Mouse (Mus musculus) heart, embryonic 16.5 days (tissue): ENCODE measurements at regions not wholly inside any gene's neighbourhood (a gene's known extent, or its start where the extent isn't known, plus 50 kb on each side); places are given as distances from the start of the nearest gene placed in this dataset.
"Not testable (repeated sequence)": the region's sequence is repeated elsewhere in the genome, so short reads cannot be mapped to it uniquely, and the experiment has no call there.

Source experiments
- ATAC-seq: fragments of 200-750 bp; cut with Nextera tagmentation; replicated peaks from 2 replicates; pipeline ENCODE4 v1.8.0; 2017; ENCODE audit warnings: moderate number of reproducible peaks; ENCODE audit not compliant: insufficient read depth, low FRiP score; ENCODE audit errors: extremely low read depth
- H3K27ac ChIP-seq: fragments of 300-500 bp; sonication (generic); 2 replicates; pipeline ENCODE4 v1.5.1; 2014; ENCODE audit warnings: mild to moderate bottlenecking, low read length, control low read depth, moderate library complexity
- H3K27me3 ChIP-seq: fragments of 300-500 bp; sonication (generic); 2 replicates; pipeline ENCODE4 v1.6.1; 2014; ENCODE audit warnings: low read length, mixed read lengths; ENCODE audit not compliant: control insufficient read depth, insufficient read depth
- H3K36me3 ChIP-seq: fragments of 300-500 bp; sonication (generic); 2 replicates; pipeline ENCODE4 v1.6.1; 2014; ENCODE audit not compliant: control insufficient read depth, insufficient read depth
- H3K4me1 ChIP-seq: fragments of 300-500 bp; sonication (generic); 2 replicates; pipeline ENCODE4 v1.6.1; 2014; ENCODE audit warnings: low read length, mixed read lengths; ENCODE audit not compliant: control insufficient read depth, insufficient read depth
- H3K4me2 ChIP-seq: fragments of 300-500 bp; sonication (generic); 2 replicates; pipeline ENCODE4 v1.6.1; 2014; ENCODE audit warnings: low read depth, mild to moderate bottlenecking, control low read depth, low read length
- H3K4me3 ChIP-seq: fragments of 300-500 bp; sonication (generic); 2 replicates; pipeline ENCODE4 v1.5.1; 2014; ENCODE audit warnings: mild to moderate bottlenecking, control low read depth, low read length
- H3K9ac ChIP-seq: fragments of 300-500 bp; sonication (generic); 2 replicates; pipeline ENCODE4 v1.6.1; 2014; ENCODE audit warnings: low read length, control low read depth
- H3K9me3 ChIP-seq: fragments of 300-500 bp; sonication (generic); replicated peaks from 2 replicates; pipeline ENCODE4 v1.6.1; 2016; ENCODE audit warnings: low read length; ENCODE audit not compliant: control insufficient read depth
- WGBS: fragments of 180-500 bp; shearing (Covaris S2); extraction: QIAGEN DNeasy Blood & Tissue Kit; methylation state at CpG from one replicate; pipeline ENCODE4 v1.1.7; 2014; 5-methylcytosine and 5-hydroxymethylcytosine counted together

DNA sequence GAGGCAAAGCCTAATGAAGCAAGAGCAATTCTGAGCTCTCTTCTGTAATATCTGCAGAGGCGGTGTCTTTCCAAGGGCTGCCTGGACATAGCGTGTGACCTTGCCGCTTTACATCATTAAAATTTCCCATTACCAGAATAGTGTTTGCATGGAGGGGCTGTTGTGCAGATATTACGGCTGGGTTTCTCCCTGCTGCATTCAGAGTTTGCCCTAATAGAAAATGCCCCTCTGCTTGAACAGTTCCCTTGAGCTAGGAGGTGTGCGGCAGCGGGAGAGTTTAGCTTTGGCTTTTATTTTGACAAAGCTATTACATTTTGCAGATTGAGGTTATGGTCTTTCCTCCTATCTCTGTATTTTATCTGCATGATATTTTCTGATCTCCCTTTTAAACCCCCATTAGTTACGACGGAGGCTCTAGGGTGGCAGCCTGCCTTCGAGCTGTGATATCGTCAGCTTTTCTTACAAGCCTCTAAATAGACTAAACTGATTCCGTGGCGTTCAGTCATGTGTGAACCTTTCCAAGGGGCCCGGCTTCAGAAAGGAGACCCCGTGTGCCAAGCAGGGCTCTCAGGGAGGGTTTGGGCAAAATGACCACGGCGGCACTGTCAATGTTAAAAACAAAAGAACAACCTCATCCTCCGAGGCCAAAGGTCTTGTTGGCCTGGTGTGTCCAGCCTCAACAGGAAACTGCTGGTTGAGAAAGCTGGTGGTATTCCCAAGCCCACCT, 182.2 kb upstream of the Pmfbp1 start:
- Histone ChIP-seq H3K4me1 (no peaks in the 10 kb centered on the region), H3K27ac (no peak overlapping the region), H3K9ac (no peak overlapping the region), H3K9me3 (no peaks in the 10 kb centered on the region), H3K4me3 (no peak overlapping the region), H3K27me3 (no peaks in the 10 kb centered on the region), H3K36me3 (no peaks in the 10 kb centered on the region), H3K4me2 (no peak overlapping the region)
- ATAC-seq, result no peak
- 64% methylated on average over 17 of the region's 17 CpGs for WGBS

DNA sequence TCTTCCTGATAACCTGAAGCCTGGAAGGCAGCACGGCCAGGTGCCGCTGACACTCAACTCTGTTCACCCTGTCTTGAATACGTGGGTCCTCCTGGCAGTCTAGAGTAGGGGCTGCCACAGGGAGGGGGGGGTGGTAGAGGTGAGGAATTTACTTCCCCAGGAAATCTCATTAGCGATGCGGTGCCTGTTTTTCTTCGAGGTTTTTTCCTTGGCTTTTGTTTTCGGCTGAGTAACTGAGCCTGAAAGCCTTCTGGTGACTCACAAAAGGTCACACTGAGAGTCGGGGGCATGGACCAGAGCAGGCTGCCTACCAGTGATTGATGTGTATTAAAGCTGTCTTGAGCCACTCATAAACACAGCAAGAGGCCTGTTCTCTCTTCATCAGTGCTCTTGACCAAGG, 181.1 kb upstream of the Pmfbp1 start:
- Histone ChIP-seq H3K27me3 (no peaks in the 10 kb centered on the region), H3K4me2 (no peak overlapping the region), H3K9ac (no peak overlapping the region), H3K4me1 (no peaks in the 10 kb centered on the region), H3K4me3 (no peak overlapping the region), H3K9me3 (no peaks in the 10 kb centered on the region), H3K27ac (no peak overlapping the region), H3K36me3 (no peaks in the 10 kb centered on the region)
- 24% methylated on average over 8 of the region's 8 CpGs for WGBS
- no peak for ATAC-seq

DNA sequence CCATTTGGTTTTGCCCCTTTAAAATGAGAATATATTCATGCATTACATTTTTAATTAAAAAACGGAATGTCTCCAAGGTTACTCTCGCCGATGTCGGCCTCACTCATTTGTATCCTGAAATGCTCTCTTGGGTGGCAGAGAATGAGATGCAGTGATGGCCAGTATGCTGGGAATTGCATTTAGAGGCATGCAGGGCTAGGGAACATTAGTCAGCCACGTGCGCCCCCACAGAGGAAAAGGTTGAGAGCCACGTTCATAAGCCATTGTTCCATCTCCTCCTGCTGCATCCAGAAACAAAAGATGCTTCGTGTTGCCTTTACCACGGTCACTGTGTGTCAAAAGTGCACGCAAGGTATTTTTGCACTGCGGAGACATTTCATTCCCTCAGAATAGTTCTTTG, 172.9 kb upstream of the Pmfbp1 start:
- Histone ChIP-seq H3K4me2 (no peak overlapping the region), H3K27me3 (no peaks in the 10 kb centered on the region), H3K27ac (no peak overlapping the region), H3K36me3 (no peaks in the 10 kb centered on the region), H3K9me3 (no peaks in the 10 kb centered on the region), H3K9ac (no peak overlapping the region), H3K4me1 (no peaks in the 10 kb centered on the region), H3K4me3 (no peak overlapping the region)
- no peak for ATAC-seq
- 82% methylated on average over 11 of the region's 11 CpGs for WGBS

DNA sequence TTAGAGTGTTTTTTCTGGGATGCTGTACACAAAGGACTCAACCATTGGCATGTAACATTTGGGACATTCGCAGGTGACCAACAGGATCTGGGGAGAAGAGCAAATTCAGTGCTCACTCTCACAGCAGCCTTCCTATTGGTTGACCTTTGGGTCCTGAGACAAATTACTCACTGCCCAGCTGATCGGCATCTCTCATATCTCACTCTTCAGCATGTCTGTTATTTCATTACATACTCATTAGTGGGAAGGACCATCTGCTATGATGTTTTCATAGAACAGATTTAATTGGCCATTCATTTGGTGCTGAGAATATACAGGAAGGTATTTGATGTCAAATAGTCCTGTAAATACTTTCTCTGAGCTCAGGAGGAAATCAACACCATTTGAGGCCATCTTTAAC, 170.5 kb upstream of the Pmfbp1 start:
- no peak for ATAC-seq
- Histone ChIP-seq H3K9me3 (no peaks in the 10 kb centered on the region), H3K4me3 (no peak overlapping the region), H3K9ac (no peak overlapping the region), H3K4me2 (no peak overlapping the region), H3K4me1 (no peaks in the 10 kb centered on the region), H3K36me3 (no peaks in the 10 kb centered on the region), H3K27ac (no peak overlapping the region), H3K27me3 (no peaks in the 10 kb centered on the region)
- WGBS, result 77% methylated on average over 2 of the region's 2 CpGs

DNA sequence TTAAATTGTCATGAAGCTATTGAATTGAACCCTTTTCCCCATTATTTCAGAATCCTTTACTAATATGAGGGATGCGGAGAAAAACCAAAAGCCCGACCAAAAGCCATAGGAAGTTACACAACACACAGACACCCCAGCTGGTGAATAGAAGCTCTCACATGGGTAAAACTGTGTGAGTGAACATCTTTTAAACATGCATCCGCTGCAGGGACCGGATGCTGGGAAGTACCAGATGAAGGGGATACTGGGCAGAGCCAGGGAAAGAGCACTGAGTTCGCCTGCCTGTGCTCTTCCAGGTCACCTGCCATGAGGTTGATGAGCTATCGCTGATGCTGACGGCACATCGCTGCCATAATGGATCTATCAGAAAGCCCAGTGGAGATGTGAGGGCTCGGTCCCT, 169.6 kb upstream of the Pmfbp1 start:
- 90% methylated on average over 9 of the region's 9 CpGs for WGBS
- Histone ChIP-seq H3K27me3 (no peaks in the 10 kb centered on the region), H3K36me3 (no peaks in the 10 kb centered on the region), H3K4me2 (no peak overlapping the region), H3K27ac (no peak overlapping the region), H3K9ac (no peak overlapping the region), H3K4me3 (no peak overlapping the region), H3K4me1 (no peaks in the 10 kb centered on the region), H3K9me3 (no peaks in the 10 kb centered on the region)
- no peak for ATAC-seq

DNA sequence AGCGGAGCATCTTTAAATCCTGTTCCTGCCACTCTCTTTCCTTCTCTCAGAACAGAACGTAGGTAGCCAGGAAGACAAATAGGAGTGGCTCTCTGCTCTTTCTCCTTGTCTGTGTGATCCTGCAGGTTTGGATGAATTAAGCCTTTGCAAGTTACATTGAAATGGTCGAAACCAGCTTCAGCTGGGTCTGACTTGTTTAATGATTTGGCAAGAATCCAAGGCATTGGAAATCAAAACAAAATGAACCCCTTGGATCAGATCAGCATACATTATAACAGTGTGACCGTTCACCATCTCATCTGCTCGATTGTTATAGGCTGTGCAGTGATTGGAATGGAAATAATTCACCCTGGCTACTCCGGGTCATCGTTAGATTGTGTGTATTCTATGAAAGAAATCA, 157.6 kb upstream of the Pmfbp1 start:
- H3K27ac ChIP-seq, result no peak overlapping the region
- no peaks in the 10 kb centered on the region for H3K4me1 ChIP-seq
- H3K27me3 ChIP-seq, result no peaks in the 10 kb centered on the region
- H3K4me2 ChIP-seq, result no peak overlapping the region
- no peaks in the 10 kb centered on the region for H3K9me3 ChIP-seq
- no peaks in the 10 kb centered on the region for H3K36me3 ChIP-seq
- no peak for ATAC-seq
- H3K9ac ChIP-seq, result no peak overlapping the region
- WGBS, result 74% methylated on average over 7 of the region's 7 CpGs
- H3K4me3 ChIP-seq, result no peak overlapping the region

DNA sequence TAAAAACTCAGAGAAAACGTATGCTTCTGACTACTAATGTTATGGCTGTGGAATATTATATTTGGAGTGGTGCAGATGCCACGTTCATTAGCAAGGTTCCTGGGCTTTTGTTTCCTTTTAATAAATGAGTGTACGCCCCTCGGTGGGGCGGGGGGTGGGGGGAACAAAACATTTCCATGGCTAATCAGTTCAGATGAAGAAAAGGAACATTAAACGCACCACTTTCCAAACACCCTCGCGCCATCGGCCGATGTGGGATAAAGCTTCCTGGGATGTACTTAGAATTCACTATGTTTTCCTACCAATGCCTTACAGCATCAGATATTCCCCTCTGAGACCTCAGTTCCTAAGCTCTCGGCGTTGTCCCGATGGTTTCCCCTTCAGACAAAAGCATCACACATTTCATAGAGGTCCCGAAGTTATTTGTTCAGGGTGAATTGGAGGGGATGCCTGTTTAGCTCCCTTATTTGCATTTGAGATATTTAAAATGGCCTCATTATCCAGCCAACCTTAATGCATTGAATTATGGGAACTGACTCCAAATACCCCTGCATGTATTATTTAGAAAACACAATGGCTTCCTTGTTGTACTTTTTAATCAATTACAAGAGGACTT, 155.5 kb upstream of the Pmfbp1 start:
- no peaks in the 10 kb centered on the region for H3K36me3 ChIP-seq
- H3K27me3 ChIP-seq, result no peaks in the 10 kb centered on the region
- no peak overlapping the region for H3K9ac ChIP-seq
- H3K4me2 ChIP-seq, result no peak overlapping the region
- ATAC-seq, result no peak
- H3K4me3 ChIP-seq, result no peak overlapping the region
- no peaks in the 10 kb centered on the region for H3K9me3 ChIP-seq
- WGBS, result 87% methylated on average over 14 of the region's 14 CpGs
- H3K27ac ChIP-seq, result no peak overlapping the region
- no peaks in the 10 kb centered on the region for H3K4me1 ChIP-seq

DNA sequence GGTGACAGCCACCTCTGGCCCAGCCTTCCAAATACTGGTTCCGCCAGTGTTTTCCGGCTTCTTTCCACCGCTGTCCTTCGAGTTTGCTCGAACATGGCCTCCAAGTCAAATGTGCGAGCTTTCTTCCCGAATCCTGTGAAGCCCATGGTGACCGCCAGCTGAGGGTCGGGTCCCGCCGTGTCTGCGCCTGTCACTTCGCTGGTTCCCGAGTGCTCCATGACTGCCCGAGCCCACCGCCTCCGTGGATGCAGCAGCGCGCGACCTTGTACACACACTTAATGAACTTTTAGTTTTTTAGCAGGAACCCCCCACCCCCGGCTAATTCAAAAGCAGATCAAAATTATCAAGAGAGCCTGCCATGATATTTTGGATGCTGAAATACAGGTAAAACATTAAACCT, 153.2 kb upstream of the Pmfbp1 start:
- H3K4me1 ChIP-seq, H3K4me3 ChIP-seq, H3K27me3 ChIP-seq, H3K27ac ChIP-seq, H3K9me3 ChIP-seq, H3K4me2 ChIP-seq, ATAC-seq, H3K36me3 ChIP-seq, H3K9ac ChIP-seq: not testable (repeated sequence)
- WGBS, result 85% methylated on average over 21 of the region's 21 CpGs

DNA sequence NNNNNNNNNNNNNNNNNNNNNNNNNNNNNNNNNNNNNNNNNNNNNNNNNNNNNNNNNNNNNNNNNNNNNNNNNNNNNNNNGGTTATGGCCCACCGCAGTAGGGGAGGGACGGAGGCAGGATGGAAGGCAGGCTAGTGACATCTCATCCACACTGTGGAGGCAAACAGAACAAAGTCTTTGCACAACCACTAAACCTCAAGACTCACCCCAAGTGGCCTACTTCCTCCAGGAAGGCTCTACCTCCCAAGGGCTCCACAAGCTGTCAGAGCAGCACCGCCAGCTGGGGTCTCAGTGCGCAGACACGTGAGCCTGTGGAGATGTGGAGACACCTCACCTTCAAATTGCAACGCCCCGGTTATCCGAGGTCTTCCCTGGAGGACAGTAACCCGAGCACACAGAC, 138.7 kb upstream of the Pmfbp1 start:
- H3K4me1 ChIP-seq, result 0 out of 2 replicates have a peak, but pooled peaks cover 5% of the 10 kb centered on the region
- 75% methylated on average over 9 of the region's 9 CpGs for WGBS
- no peak overlapping the region for H3K4me2 ChIP-seq
- no peak overlapping the region for H3K4me3 ChIP-seq
- no peak for ATAC-seq
- no peaks in the 10 kb centered on the region for H3K36me3 ChIP-seq
- peaks cover 2% of the 10 kb centered on the region; the same call in 1 of the 2 replicates for H3K27me3 ChIP-seq
- H3K9ac ChIP-seq, result no peak overlapping the region
- no peak overlapping the region for H3K27ac ChIP-seq
- no peaks in the 10 kb centered on the region for H3K9me3 ChIP-seq
